Mouse (Mus musculus) adipocyte (in vitro differentiated cells): ENCODE measurements at regions not wholly inside any gene's neighbourhood (a gene's known extent, or its start where the extent isn't known, plus 50 kb on each side); places are given as distances from the start of the nearest gene placed in this dataset.
A peak's percentile ranks its signal among the peaks of the same experiment; 100 is the strongest.

Experiments used
- DNase-seq: peaks from one replicate; pipeline ENCODE4 v3.0.0-alpha.2; 2016; ENCODE audit warnings: low spot score

DNA sequence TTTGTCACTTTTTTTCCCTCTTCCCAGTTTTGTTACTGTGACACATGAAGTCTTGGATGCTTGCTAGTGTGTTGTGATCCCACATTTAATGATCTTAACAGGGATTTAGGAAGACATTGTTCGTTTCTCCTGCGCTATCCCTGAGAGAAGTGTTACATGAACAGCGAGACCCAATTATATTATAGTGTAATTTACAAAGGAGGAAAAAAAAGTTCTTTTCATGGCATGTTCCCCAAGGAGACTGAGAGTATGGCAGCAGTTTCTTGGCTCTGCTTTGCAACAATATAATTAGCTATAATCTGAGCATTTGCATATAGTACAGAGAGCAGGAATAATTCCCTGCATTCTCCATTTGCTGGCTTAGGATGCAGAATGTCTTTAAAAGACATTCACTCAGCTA is 168.6 kb downstream of the Insc start:
- DNase-seq, result no peak

DNA sequence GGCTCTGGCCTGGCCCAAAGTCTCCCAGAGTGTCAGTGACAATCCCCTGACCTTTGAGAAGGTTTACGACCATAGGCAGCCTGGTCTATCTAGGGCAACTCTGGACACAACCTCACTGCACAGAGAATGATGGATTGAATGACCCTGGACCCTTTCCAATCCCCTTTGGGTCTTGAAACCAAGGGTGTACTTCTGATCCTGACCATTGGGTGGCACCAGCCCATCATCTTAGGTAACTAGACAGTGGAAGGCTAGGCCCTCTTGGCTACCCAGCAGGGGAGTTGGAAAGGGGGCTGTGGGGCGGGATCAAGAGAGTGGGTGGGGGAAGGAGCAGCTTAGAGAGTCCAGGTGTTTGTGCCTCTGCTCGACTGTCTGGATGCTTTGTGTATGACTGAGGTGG is 178.7 kb downstream of the Insc start:
- peak; percentile 6 for DNase-seq

DNA sequence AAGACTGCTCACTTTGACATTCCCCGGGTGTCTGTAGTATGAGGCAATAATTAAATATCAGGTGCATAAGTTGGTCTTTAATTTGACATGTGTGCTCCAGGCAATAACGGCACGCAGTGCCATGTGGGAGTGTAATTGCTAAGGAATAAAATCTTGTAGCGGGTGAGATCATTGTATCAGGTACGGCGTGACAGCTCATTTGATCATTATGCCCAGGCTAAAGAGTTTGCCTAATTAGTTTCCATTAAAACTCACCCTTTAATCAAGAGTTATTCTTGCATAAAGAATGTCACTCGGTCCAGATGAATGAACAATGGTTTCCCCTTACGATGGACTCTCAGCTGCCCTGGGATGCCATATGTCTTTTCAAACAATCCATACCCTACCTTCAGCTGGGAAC is 190.4 kb downstream of the Insc start:
- DNase-seq, result no peak

DNA sequence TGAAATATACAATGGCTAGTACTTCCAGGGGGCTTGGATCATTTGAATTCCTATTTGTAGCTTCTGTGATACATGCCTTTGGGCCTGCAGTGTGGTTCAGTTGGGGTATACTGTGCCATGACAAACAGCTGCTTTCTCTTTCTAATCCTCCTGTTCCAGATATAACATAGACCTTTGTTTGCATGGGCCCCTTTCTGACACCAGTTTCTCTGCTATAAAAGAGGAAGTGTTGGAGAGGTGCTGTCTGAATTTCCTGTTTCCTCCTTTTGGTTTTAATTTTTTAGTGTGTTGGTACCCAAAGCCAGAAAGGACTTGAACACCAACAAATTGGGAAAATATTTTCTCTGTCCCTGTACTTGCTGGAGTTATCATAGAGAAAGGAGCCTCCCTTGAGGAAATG is 207.3 kb downstream of the Insc start:
- no peak for DNase-seq

DNA sequence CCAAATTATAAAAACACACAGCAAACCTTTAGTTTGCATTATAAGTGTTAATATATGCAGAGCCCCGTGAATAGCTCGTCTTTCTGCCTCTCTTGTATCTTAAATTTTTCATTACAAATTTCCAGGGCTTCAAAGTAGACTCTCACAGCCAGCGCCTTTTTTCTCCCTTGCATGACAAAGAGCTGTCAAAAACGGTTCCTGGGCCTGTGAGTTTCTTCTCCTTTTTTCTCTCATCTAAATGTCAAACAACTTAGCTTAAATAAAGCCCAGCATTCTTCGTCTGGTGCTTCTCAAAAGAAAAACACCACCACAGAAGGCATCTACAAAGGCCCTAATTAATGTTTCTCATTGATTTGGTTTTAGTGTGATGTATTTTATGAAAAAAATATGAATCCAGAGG is 219.7 kb downstream of the Insc start:
- no peak for DNase-seq

DNA sequence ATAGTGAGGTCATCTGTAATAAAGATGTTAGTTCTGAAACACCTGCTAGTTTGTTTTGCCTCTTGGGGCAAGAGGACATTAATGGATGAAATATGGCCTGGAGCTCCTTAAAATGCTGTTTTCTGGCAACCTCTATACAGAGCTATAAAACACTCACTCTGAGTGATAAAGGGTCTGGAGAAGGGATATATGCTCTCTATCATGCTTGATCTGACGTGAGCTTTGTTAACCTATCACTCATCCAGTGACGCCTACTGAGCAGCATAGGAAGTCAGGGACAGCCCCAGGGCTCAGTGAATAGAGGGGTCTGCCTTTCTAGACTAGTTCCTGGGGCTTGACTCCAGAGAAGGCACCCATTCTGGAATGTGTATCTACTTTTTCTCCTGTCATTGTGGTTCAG is 222.4 kb downstream of the Insc start:
- DNase-seq, result no peak

DNA sequence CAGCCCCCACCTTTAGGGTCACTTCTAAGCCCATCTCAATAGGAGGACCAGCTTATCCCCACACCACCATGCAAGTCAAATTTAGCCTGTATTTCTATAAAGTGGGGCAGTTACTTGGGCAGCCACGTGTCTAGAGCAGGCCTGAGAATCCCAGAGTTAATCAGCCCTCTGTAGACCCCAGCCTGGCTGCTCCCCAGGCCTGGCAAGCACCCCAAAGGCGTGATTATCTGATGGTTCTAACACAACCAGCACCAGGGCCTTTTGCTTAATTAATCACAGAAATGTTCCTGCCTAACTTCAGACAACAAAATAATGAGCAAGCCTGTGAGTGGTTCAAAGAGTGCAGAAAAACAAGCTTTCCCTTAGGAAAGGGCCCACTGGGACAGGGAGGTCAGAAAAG is 243.0 kb downstream of the Insc start:
- no peak for DNase-seq

DNA sequence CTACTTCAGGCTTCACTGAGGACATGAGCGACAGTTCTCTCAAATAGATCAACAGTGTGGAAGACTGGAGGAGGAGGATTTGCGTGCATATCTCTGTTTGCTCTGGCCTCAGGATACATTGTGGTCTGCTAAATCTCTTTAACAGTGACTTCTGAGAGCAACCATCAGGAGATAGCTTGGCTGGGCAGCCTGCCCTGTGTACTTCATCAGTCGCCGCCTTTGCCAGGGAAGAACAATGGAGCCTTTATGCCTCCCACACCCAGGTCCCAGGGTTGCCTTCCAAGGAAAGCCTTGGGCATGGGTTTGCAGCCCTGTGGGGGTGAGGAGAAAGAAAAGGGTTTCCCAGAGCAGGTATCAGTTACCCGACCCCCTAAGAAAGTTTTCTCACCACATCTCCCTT is 247.8 kb downstream of the Insc start:
- DNase-seq, result no peak

DNA sequence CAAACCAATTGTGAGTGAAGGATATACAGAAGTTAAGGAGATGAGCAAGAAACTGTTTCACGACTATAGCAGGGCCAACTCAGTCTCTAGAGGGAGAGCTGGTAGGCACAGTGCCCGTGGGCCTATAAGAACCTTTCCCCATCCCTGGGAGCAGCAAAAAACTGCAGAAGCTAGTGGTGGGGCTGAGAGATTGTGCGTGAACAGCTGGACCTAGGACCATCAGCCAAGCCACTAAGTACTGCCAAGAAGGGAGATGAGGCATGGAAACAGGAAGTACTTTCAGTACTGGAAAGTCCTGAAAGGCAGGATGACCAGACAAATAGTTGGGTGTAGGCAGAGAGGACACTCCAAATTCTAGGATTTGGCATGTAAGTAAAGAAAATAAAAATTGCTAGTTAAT is 248.9 kb downstream of the Insc start:
- no peak for DNase-seq

DNA sequence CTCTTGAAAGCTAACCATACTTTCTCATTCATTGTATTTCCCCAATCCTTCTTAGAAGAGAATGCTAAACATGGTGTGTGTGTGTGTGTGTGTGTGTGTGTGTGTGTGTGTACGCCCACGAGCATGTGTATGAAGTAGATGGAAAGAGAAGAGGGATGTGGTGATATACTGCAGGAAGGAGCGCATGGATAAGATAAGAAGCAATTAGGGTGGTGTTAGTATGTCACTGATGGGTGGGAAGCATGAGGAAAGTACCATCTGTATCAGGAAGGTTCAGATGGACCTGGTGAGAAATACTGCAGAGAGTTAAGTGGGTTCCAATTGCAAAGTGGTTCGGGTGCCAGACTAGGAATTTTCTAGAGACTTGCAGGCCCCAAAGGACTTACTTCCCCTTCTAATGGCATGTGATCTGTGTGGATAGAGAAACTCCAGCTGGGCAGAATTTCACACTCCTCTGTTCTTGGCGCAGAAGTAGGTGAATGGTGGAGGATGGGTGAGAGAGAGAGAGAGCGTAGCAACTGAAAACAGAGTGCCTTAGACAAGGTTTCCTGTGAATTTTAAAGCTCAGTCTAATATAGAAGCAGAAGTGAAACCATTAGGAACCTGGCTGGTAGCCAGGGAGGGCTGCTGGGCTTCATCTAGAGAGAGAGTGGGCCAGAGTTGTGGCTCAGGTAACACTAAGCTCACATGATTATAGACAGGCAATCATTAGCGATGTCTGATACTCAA is 257.5 kb downstream of the Insc start:
- no peak for DNase-seq

DNA sequence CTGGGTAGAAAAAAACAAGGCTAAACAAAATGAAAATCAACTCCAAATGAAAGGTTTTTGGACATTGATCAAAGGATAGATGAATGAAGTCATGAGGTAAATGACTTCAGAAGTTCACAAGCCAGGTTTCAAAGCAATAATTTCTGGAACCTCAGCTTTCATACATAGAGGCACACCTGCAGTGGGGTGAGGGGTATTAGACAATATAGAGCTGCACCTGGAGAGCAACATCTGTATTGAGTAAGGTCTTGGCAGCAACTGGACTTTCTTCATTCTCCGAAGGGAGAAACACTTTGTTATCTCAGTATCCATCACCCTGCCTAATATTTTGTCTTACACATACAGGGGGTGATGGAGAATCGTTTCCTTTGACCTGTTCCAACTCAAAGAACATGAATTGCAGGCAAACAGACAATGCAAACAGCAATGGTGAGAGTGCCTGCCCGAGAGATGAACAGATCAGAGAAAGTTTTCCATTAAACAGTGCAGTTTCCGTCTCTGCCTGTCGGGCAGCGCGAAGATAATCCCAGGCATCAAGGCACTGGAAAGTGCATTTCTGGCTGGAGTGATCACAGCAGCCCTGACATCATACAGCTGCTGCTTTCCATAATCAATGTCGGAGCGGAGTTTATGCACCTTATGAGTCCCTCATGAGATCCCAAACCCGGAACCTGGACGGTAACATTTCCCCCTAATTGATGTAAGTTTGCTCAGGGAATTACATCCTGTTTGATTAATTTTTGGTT is 270.9 kb downstream of the Insc start:
- no peak for DNase-seq

DNA sequence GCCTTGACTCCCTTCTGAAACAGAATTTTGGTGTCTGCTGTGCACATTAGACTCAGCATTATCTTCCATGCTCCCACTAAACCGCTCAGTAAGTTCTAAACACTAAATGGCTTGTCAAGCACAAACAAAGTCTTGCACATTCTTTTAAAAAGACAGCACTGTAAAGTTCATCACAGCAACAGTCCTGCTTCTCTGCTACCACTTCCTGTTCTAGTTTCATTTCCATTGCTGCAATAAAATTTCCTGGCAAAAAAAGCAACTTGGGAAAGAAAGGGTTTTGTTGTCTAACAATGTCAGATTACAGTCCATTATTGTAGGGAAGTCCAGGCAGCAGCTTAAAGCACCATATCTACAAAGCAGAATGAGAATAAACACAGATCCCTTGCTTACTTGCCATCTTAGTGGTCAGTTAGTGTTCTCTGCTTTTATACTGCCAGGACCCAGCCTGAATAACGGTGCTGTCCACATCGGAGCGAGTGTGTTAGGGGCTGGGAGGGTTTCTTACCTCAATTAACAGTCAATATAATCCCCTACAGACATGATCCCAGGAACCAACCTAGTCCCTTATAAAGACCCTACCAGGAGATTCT is 276.0 kb downstream of the Insc start:
- no peak for DNase-seq

DNA sequence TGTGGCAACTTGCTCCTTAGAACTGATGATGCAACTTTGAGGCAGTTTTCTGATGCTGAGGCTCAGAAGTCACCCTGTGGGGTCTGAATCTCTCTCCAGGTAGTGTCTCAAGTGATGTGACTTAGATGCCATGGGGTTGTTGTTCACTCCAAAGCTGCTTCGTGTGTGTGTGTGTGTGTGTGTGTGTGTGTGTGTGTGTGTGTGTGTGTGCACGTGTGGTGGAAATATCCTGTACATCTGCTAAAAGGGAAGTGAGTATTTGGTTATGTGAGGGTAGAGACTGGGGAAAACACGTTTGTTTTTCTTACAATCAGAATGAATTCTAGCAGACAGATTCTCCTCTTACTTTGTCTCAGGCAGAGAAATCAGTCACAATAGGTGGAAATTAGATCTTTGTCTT is 276.5 kb downstream of the Insc start:
- no peak for DNase-seq

DNA sequence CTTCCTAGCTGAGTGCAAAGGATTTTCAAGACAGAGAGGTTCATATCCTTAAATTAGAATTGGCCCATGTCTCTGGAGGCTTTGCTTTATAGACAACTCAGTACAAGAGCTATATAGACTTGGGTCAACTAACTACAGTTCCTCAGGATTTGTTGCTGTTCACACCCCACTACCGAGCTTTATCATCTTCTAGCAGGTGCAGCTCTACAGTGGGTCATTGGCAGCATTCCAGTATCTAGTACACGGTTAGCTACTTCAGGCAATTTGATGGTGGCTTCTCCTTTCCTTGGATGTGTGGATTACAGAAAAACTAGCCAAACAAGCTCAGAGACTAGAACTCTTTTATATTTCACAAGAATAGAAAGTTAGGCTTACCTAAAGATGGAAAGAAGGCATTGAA is 282.3 kb downstream of the Insc start:
- DNase-seq, result no peak

DNA sequence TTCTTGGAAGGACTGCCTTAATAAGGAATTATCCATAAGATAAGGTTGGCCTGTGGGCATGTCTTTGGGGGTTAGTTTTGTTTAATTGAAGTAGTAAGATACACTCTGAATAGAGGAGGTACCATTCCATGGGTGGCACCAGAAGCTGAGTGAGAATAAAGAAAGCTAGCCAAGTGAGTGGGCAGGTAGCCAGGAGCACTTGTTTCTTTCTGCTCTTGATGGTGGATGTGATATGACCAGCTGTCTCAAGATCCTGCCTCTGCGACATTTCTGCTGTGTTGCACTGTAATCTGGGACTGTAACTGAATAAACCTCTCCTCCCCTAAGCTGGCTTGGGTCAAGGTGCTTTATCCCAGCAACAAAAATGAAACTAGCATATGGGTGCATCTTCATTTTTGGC is 284.2 kb downstream of the Insc start:
- DNase-seq, result no peak

DNA sequence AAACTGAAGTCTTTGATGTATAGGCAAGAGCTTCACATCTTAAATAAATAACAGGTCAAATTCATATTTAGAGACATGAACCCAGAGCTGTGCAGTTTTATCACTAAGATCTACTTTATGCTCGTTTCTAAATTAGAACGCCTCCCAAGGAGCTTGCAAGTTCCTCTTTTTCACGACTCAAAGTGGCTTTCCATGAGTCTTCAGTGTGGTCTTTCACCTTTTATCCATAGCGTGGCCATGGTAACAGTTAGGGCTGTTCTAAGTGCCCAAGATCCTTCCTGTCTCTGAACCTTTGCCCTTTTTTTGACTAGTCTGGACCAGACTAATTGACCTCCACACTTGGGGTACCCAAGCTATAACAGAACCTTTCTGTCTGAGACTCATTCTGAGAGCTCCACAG is 290.5 kb downstream of the Insc start:
- no peak for DNase-seq

DNA sequence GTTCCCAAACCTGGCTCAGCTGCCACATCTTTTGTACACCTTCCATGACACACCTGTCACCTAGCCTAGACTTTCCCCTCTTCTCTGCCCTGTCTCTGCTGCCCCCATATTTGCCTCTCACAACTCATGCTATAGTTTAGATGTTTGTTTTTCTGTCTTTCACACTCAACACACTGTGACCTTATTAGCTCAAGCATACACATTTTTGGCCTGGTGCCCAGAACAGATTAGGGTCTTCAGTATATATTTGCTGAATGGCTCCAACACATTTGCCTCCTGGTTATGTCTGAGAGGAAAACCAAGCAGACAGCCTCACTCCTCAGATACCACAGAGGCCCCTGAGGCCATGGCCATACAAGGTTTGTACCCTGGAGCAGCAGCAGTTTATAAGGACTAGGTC is 312.0 kb downstream of the Insc start:
- DNase-seq, result no peak

DNA sequence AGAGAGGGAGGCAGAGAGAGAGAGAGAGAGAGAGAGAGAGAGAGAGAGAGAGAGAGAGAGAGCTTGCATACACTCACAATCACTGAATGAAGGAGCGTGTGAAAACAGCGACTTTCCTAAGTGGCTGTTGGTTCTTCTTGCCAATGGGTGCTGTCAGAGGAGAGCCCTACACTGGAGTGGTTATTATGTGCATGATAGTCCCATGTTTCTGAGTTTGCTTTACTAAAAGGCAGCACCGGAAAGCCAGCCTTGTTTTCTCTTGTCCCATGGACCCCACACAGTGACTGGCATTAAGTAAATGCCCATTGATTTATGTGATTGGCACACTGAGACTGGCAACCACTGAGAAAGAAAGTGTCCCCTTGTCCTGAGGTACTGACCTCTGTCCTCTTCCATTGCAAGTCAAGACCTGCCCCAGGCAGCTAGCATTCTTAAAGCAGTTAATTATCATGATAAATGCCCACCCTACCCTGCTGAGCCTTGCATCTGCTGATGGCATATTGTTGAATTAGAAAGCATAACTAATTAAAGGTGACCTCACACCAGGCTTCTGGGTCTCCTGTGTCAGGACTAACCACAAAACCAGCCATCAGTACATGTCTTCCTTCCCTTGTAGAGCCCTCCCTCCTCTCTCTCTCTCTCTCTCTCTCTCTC is 313.6 kb downstream of the Insc start:
- no peak for DNase-seq

DNA sequence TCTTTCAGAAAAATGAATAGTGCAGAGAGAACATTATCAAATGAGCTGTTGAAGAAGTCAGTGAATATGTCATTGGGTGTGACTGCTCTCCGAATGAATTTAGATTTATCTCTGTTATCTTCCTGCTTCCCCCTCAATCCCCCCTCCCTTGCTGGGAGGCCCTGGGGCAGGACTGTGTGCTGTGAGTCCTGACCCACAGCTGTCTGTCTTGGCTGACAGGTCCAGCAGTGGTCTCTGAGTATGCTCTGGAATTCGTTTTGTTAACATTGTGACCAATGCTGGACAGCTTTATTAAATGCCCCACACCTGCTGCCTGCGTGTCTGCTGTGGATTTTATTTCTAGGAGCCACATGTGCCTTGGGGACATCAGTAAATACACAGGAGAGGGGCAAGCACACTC is 314.2 kb downstream of the Insc start:
- DNase-seq, result no peak

DNA sequence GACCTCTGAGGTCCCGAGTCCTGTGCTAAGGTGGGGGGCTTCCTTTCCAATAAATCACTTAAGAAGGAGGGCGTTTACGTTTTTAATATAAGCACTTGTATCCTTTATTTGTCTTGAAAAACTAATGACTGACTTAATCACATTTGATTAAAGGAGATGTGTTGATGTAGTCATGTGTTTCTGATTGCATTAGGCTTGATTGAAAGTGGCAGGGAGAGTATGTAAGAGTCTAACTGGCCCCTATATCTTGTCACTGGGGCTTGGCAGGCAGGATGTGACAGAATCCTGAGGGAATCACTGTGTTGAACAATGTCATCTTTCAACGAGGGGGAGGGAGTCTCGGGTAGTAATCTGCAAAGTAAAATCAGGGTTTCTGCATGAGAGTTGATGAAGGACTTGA is 316.7 kb downstream of the Insc start:
- DNase-seq, result no peak

DNA sequence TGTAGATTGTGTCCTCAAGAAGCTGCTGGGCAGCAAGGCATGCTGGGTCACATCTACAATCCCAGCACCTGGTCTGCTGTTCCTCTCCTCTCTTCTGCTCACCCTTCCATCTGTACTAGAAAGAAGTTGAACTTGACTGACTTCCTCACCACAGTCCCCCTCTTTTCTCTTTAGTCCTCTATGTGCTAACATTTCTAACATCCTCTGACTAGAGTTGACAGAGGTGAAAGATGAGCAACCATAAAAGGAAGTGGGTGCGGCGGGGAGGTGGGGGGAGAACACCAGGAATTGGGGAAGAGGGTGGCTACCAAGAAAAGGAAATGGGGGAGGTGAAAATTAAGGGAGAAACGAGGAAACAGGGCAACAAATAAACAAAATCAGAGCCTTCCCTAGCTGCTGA is 319.3 kb downstream of the Insc start:
- no peak for DNase-seq

DNA sequence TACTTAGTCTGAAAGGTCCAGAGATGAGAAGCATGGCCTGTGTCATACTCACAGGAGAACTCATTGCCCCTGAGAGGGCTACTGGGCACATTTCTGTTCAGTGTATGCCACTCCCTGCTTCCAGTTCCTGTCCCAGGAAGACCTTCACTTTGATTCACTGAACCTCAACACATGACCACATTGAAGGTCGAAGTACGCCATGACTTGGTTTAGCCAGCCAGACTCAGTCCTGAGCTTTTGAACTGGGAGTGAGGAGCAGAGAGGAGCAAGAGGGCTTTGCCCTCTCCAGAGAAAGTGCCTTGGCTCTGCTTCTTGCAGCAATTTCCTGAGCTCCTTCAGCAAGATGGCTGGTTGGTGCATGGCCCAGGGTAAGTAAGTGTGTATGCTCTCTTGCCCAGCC is 324.1 kb downstream of the Insc start:
- DNase-seq, result no peak

DNA sequence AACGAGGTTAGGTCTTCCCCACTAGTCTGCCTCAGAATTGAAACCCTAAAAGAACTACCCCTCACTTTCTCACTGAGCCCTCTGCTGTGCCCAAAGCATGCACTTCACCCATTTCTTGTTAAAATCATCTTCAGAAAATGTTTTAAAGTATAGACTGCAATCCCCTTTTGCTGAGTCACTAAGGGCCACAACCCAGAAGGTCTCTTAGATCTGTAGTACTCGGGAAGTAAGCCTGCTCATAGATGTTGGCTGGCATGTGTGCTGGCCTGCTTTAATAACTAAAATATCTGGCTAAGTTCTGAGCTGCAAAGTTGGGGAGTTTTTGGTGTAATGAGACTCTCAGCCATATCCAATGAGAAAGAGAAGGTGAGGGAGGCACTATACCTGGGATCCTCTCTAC is 329.9 kb downstream of the Insc start:
- no peak for DNase-seq
